Mouse (Mus musculus): ENCODE measurements around the gene Rp9.

DNA sequence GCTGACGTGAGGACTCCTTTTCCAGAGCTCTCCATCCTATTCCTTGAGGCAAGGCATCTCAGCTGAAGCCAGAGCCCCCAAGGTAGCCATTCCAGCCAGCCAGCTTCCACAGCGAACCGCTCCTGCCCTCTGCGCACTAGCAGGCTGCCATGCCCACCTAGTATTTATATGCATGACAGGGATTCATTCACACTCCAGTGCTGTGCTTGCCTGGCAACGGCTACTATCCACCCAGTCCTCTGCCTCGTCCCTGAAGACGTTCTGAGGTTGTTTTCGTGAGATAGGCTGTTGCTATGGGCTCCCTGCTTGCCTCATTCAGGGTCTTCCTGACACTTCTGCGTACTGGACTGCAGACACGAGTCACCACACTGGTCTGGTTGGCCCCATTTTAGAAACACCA lies 16.8 kb downstream of the Rp9 start:
- no peak for TF ChIP-seq POLR2A (IDR thresholded peaks at IDR 0.05; ENCODE audit: borderline replicate concordance, extremely low read depth, low read depth, low read length)
- TF ChIP-seq CTCF (IDR thresholded peaks at IDR 0.05; ENCODE audit: insufficient read depth, low read length), result no peak

Measured in lung, adult 2 months (tissue).